Mouse (Mus musculus): ENCODE data around the gene Mospd3.

The Mospd3 gene

DNA sequence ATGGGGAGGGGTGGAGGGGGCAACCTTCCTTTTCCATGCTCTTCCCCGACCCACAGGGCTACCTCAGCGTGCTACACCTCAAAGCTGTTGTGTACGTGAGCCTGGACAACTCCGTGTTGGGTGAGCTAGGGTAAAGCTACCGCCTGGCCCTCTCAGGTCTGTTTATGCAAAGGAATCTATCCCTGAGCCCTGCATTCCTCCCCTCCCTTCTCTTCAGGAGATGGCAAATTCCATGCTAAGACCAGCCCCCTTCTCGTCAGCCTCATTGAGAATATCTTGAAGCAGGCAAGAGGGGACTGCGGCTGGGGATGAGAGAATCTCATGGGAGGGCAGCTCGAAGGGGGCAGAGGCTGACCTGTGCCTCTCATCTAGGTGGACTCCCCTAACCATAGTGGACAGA is 18.2 kb downstream of the Mospd3 start:
- in situ Hi-C loops (cut with MboI, MseI): no loop called here

DNA sequence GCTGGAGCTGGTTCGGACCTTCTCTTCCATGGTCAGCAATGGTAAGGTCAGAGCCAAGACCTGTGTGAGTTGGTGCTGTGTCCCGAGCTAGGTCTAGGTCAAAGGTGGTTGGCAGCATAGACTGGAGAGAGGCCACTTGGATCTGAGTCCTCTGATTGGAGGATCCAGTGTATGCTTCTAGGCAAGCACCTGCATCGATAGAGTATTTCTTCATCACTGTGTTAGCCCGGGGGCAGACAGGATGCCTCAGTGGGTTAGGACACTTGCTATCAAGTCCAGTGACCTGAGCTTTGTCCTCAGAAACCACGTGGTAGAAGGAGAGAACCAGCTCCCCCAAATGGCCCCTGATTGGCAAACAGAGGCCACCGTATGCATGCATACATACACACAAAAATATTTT is 20.6 kb downstream of the Mospd3 start:
- in situ Hi-C loops (cut with MboI, MseI): no loop called here

DNA sequence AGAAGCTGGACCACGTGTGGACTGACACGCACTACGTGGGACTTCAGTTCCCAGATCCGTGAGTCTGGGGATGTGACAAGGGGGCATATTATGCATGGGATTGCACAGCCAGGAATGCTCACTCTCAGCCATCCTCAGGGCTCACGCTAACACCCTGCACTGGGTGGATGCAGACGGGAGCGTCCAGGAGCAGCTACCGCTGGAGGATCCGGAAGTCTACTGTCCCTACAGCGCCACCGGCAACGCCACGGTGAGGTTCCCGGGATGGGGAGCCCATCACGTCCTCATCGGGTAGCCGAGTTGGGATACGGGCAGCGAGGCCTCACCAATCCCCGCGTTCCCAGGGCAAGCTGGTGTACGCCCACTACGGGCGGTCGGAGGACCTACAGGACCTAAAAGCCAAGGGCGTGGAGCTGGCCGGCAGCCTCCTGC is 26.4 kb downstream of the Mospd3 start:
- in situ Hi-C loops (cut with MboI, MseI): no loop called here

DNA sequence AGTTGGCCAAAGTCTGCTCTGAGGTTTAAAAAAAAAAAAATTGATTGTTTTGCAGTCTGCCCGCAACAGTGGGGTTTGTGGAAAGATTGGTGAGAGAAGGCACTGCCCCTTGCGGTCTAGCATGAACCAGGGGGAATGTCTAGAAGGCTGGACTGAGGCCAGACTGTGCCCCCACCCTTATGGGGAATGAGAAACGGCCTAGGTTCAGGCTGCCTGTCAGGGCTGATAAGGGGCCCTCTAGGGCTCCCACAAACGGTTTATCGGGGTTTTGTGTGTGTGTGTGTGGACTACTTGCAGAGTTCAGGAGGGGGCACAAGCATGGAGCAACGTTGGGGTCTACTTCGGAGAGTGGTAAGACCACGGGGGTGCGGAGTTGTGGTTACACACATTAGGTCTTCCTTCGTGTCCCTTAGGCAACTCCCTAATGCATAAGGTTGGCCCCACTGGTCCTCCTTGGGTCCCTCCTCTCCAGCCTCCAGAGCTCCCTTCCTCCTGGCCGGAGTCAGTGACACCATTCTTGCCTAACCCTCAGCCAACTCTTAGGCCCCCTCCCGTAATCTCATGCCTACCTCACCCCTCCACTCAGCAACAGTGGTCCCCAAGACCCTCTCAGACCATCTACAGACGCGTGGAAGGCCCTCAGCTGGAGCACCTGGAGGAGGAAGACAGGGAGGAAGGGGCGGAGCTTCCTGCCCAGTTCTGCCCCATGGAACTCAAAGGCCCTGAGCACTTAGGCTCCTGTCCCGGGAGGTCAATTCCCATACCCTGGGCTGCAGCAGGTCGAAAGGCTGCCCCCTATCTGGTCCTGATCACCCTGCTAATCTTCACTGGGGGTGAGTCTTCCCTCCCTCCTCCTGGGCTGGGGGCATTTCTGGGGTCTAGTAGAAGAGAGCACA is 29.9 kb downstream of the Mospd3 start:
- in situ Hi-C loops (cut with MboI, MseI): no loop called here

DNA sequence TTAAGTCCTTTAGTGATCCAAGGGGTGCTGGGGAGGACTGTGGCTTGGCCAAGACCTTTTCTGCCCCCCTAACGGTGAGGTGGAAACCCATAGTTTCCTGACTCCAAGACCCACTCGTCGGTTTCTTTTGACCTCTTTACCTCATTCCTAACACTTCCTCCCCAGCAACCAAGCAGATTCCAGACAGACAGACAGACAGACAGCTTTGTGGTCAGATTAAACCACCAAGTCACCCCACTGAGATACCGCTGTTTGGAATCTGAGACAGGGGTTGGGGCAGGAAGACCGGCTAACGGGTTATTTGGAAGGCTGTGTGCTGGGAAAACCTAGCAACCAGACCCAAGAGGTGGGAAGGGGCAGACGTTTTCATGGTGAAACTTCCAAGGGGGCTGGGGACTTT is 30.7 kb downstream of the Mospd3 start:
- in situ Hi-C loops (cut with MboI, MseI): no loop called here

DNA sequence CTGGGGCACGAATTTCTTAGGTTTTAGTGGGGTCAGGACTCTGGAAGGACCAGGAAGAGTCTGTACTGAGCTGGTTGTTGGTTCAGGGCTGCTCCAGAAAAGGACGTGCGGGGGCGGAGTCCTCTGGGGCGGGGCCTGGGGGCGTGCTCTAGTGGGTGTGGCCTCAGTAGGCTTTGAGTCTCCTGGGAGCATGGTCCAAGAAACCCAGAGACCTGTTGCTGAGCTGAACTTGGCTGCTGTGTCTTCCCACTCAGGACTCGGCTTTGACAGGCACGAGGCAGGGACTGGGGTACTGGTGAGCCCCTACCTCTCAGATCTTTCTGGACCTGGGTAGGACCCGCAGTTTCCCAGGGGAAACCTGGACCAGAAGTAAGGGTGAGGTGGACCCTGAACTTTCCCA is 31.2 kb downstream of the Mospd3 start, which contains the start of gene Tfr2:
TSS of gene Tfr2 (plus strand) at position 176 of the 400 bp plus-strand sequence.
- in situ Hi-C loops (cut with MboI, MseI): loop anchor here (10.0 kb wide), 1 partner anchor 905 kb away; no protein-coding TSS in a partner anchor

DNA sequence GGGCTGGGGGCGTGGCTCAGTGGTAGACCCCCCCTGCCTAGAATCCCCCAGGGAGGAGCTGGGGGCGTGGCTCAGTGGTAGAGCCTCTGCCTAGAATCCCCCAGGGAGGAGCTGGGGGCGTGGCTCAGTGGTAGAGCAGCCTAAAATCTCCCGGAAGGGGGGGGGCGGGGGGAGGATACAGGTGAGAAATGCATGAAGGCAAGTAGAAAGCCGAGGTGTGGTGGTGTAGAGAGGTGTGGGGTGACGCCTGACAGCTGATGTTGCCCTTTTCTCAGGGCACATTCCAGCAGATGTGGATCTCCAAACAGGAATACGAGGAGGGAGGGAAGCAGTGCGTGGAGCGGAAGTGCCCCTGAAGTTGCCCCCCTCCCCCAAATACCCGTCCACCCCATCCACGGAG is 31.8 kb downstream of the Mospd3 start:
- in situ Hi-C loops (cut with MboI, MseI): loop anchor here (10.0 kb wide), 1 partner anchor 906 kb away; no protein-coding TSS in a partner anchor

DNA sequence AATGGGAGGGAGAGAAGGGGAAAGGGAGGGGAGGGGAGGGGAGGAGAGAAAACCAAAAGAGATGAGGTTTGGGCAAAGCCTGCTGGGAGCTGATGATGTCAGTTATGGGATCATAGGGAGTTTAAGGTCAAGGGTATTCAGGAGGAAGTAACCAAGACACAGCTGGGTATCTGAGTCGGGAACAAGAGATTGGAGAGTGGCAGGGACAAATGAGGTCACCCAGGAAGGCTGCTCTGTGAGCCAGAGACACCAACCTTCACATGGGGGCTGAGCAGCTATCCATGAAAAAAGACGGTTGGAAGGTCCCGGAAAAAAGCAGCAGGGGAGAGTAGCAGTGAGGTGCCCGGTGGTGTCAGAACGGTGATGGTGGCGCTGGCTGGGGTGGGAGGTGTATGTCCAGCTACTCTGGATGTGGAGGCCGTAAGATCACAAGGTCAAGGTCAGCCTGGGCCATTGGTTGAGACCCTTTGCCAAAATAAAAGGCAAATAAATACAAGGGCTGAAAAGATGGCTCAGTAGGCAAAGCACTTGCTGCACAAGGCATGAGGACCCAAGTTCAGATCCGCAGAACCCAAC is 32.5 kb downstream of the Mospd3 start:
- in situ Hi-C loops (cut with MboI, MseI): loop anchor here (10.0 kb wide), 1 partner anchor 906 kb away; no protein-coding TSS in a partner anchor

DNA sequence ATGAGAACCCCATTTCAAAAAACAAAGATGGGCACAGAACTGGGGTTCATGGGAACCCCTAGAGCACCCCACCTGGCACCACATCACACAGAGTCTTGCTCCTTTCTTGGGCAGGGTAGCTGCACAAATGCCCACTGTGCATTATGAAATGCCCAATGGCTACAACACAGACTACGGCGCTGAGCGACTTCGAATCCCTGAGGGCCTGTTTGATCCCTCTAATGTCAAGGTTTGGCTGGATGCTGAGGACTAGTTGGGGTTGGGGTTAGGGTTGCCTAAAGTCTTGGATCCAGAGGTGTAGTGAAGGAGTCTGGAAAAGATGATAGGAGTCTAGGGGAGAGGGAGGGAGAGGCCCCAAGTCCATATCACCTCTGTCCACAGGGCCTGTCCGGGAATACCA is 34.4 kb downstream of the Mospd3 start:
- in situ Hi-C loops (cut with MboI, MseI): loop anchor here (10.0 kb wide), 1 partner anchor 908 kb away; no protein-coding TSS in a partner anchor

DNA sequence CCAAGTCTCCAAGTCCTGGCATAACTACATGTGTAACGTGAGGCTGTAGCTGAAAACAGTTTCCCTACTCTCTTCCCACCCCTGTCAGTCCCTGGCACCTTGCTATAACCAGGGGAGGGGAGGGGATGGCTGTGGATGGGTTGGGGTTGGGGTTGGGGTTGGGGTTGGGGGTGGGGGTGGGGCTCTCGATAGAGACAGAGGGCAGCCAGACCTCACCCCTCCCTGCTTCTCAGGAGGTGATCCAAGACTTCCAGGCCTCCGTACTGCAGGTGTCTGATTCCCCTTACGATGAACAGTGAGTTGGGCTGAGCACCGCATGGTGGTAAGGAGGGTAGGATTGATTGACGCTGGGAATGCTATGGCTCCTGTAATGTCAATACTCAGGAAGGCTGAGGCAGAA is 35.1 kb downstream of the Mospd3 start:
- in situ Hi-C loops (cut with MboI, MseI): loop anchor here (10.0 kb wide), 1 partner anchor 909 kb away; no protein-coding TSS in a partner anchor

DNA sequence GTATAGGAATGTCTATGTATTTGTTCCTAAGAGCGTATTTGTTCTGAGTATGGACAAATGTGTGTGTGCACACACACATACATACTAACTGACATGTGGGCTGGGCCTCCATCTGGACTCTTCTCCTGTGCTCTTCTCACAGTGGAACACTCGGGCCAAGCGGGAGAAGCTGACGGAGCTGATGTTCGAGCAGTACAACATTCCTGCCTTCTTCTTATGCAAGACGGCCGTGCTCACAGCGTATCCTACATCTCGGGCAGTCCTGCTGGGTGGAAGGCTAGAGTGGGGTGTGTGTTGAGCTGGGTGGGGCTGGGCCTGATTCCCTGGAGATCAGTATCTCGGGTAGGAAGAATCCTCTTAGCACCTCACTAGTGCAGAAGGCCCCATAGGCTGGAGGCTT is 37.9 kb downstream of the Mospd3 start:
- in situ Hi-C loops (cut with MboI, MseI): loop anchor here (10.0 kb wide), 1 partner anchor 912 kb away; no protein-coding TSS in a partner anchor

DNA sequence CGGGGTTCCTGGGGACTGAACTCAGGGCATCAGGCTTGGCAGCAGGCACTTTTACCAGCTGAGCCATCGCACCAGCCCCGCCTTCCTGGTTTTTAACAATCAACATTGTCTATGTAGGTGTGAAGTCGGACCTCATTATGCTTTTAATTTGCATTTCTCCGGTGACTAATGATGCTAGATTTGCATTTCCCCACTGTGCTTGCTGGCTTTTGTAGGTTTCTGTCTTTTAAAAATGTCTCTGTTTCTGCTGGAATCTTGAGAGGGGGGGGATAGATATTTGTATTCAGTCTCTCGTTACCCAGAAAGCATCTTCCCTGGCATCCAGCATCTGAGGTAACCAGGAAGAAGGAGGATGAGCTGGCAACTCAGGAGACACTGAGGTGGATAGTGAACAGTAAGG is 39.3 kb downstream of the Mospd3 start:
- in situ Hi-C loops (cut with MboI, MseI): loop anchor here (10.0 kb wide), 1 partner anchor 913 kb away; no protein-coding TSS in a partner anchor

DNA sequence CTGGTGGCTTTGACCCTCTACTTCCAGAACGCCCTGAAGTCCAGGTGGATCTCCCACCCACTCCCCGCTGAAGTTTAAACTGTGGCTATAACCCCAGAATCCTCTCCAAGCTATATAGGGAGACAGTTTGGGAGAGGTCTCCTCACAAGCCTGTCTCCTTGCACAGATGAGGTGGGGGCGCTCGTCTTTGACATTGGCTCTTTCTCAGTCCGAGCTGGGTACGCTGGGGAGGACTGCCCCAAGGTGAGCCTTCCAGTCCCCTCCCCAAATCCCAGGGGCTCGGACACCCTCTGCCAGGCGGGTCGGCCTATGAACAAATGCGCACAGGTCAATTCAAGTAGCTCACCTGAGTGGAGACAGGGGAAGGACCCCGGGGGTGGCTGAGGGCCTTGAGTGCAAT is 47.0 kb downstream of the Mospd3 start:
- in situ Hi-C loops (cut with MboI, MseI): no loop called here

DNA sequence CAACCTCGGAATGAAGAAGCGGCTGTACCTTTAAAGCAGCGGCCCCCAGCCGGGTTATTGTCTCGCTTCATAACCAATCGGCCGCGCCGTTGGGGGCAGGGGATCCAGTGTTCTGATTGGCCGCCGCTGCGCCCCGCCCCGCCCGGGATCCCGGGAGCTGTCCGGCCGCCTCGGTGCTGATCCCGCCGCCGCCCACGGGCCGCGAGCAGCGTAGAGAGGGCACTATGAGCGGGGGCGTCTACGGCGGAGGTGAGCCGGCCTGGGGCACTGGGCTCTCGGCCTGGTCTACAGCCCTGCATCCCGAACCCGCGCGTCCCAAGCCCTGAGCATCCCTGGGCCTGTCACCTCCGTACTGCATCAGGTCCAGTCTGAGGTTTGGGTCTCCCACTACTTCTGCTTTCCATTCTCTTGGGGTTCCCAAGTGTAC is 47.4 kb downstream of the Mospd3 start, which contains the start of gene Actl6b:
TSS of gene Actl6b (plus strand) at position 107 of the 427 bp plus-strand sequence.
- in situ Hi-C loops (cut with MboI, MseI): no loop called here

DNA sequence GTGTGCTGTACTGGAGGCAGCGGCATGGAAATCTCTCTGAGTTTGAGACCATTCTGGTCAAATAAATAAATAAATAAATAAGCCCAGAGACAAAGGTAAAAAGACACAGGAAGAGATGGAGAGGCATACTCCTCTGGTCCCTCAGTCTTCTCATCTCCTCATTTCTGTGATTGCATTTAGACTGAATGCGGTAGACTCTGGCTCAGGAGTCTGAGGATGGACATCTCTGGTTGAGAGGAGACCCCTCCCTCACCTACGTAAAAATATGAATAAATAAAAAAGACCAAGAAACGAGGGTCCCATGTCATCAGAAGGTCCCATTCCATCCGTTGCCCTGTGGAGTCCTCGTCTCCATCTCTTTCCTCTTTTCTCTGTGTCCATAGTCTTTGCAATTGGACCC is 47.9 kb downstream of the Mospd3 start:
- in situ Hi-C loops (cut with MboI, MseI): no loop called here

DNA sequence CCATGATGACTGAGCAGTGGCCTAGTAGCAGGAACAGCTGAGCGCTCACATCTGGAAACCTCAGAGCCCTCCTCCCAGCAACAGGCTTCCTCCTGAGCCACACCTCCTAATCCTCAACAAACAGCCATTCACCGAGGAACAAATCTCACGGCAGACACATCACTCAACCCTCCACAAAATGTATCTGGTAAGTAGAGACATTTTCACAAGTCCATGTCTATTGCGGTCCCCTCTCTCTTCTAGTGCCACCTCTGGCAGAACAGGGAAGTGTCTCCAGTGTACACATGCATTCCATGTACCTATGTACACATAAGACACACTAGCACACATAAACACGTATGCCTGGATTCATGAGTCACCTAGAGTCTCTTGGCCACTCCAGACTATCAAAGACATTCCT is 49.7 kb downstream of the Mospd3 start:
- in situ Hi-C loops (cut with MboI, MseI): no loop called here

DNA sequence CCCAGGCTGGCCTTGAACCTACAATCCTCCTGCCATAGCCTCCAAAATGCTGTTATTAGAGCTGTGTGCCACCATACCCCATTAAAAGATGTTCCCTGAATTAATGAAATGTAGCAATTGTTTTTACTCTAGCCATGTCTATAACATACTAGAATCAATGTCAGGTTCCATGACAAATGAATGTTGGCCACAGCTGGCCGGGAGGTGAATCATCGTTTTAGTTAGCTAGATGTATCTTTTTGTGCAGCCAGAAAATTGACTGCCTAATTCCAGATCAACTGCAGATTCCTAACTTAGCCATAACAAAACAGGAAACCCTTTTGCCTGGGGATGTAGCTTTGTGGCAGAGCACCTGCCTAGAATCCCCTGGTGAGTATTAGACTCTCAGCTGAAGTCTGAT is 51.0 kb downstream of the Mospd3 start:
- in situ Hi-C loops (cut with MboI, MseI): no loop called here

All from T-helper 1 cell (primary cell).